Mouse (Mus musculus): ENCODE measurements around the gene Pkmyt1. TPM values are rescaled to one million over a fixed set of nuclear protein-coding genes. Genes with fewer than 3 reads are reported as not detected.
A peak's percentile ranks its signal among the peaks of the same experiment; 100 is the strongest.

Gene Pkmyt1
- polyA plus RNA-seq, 2 experiments, result 46.4 to 81.7 TPM

GRCm38 (mm10) chr17:23748026-23748425 lies 21.9 kb downstream of the Pkmyt1 start:
- H3K27me3 ChIP-seq (ENCODE audit: control insufficient read depth, insufficient read depth, low read length), result peaks cover 38% of the 10 kb centered on the region
- H3K9ac ChIP-seq (ENCODE audit: low read depth, low read length, severe bottlenecking), result no peak overlapping the region
- H3K27ac ChIP-seq (replicated peaks; ENCODE audit: low read depth, low read length), result no peak overlapping the region
- TF ChIP-seq POLR2A (IDR thresholded peaks at IDR 0.05; ENCODE audit: borderline replicate concordance, extremely low read depth, insufficient read depth, insufficient read length), result no peak
- H3K9me3 ChIP-seq (ENCODE audit: control insufficient read depth, low read length), result no peaks in the 10 kb centered on the region
- H3K4me1 ChIP-seq (ENCODE audit: control insufficient read depth, insufficient read depth, low read length), result peaks cover 10% of the 10 kb centered on the region
- H3K4me2 ChIP-seq (replicated peaks; ENCODE audit: low read depth, low read length, severe bottlenecking), result no peak overlapping the region
- ATAC-seq (ENCODE audit: low FRiP score, low read depth), result no peak
- no peak overlapping the region for H3K4me3 ChIP-seq (replicated peaks; ENCODE audit: low read length)
- DNase-seq (ENCODE audit: low spot score), result no peak
- 24% methylated on average over 6 of the region's 6 CpGs for WGBS
- peaks cover 21% of the 10 kb centered on the region for H3K36me3 ChIP-seq (ENCODE audit: control insufficient read depth, insufficient read depth, low read length)

- no peak for TF ChIP-seq POLR2A (IDR thresholded peaks at IDR 0.05; ENCODE audit: borderline replicate concordance, extremely low read depth, insufficient read depth, insufficient read length)
- Histone ChIP-seq H3K4me1 (ENCODE audit: control insufficient read depth, insufficient read depth, low read length) (peaks cover 10% of the 10 kb centered on the region), H3K27ac (replicated peaks; ENCODE audit: low read depth, low read length) (no peak overlapping the region), H3K4me2 (replicated peaks; ENCODE audit: low read depth, low read length, severe bottlenecking) (peak overlapping the region; percentile 28; the same call in 1 of the 2 replicates), H3K36me3 (ENCODE audit: control insufficient read depth, insufficient read depth, low read length) (peaks cover 29% of the 10 kb centered on the region), H3K9ac (ENCODE audit: low read depth, low read length, severe bottlenecking) (no peak overlapping the region), H3K27me3 (ENCODE audit: control insufficient read depth, insufficient read depth, low read length) (peaks cover 31% of the 10 kb centered on the region), H3K4me3 (replicated peaks; ENCODE audit: low read length) (0 out of 2 replicates have a peak overlapping the region, but pooled peaks have one; percentile 5), H3K9me3 (ENCODE audit: control insufficient read depth, low read length) (no peaks in the 10 kb centered on the region)
- ATAC-seq (ENCODE audit: low FRiP score, low read depth) (0 out of 2 replicates have a peak, but pooled peaks have one; percentile 9), DNase-seq (ENCODE audit: low spot score) (peak; percentile 81)
- WGBS, result 28% methylated on average over 10 of the region's 10 CpGs
These were observed 22.7 kb downstream of the Pkmyt1 start for GRCm38 (mm10) chr17:23748631-23749391.

- 0 out of 2 replicates have a peak overlapping the region, but pooled peaks have one; percentile 5 for H3K4me3 ChIP-seq (replicated peaks; ENCODE audit: low read length)
- 76% methylated on average over 11 of the region's 11 CpGs for WGBS
These were observed 23.5 kb downstream of the Pkmyt1 start for GRCm38 (mm10) chr17:23749400-23750191.

GRCm38 (mm10) chr17:23755689-23756088 lies 29.6 kb downstream of the Pkmyt1 start:
- peaks cover 90% of the 10 kb centered on the region for H3K36me3 ChIP-seq (ENCODE audit: control insufficient read depth, insufficient read depth, low read length)

More at GRCm38 (mm10) chr17:23749400-23750191, 23.5 kb downstream of the Pkmyt1 start:
- Histone ChIP-seq H3K4me1 (ENCODE audit: control insufficient read depth, insufficient read depth, low read length) (peaks cover 10% of the 10 kb centered on the region), H3K27ac (replicated peaks; ENCODE audit: low read depth, low read length) (no peak overlapping the region), H3K9me3 (ENCODE audit: control insufficient read depth, low read length) (no peaks in the 10 kb centered on the region), H3K36me3 (ENCODE audit: control insufficient read depth, insufficient read depth, low read length) (peaks cover 36% of the 10 kb centered on the region), H3K9ac (ENCODE audit: low read depth, low read length, severe bottlenecking) (no peak overlapping the region), H3K27me3 (ENCODE audit: control insufficient read depth, insufficient read depth, low read length) (peaks cover 24% of the 10 kb centered on the region), H3K4me2 (replicated peaks; ENCODE audit: low read depth, low read length, severe bottlenecking) (peak overlapping the region; percentile 28; the same call in 1 of the 2 replicates)
- no peak for ATAC-seq (ENCODE audit: low FRiP score, low read depth)
- DNase-seq (ENCODE audit: low spot score), result no peak
- no peak for TF ChIP-seq POLR2A (IDR thresholded peaks at IDR 0.05; ENCODE audit: borderline replicate concordance, extremely low read depth, insufficient read depth, insufficient read length)

GRCm38 (mm10) chr17:23757581-23757980 lies 31.4 kb downstream of the Pkmyt1 start:
- H3K4me3 ChIP-seq (replicated peaks; ENCODE audit: low read length), result no peak overlapping the region
- ATAC-seq (ENCODE audit: low FRiP score, low read depth), result no peak
- WGBS, result 95% methylated on average over 9 of the region's 9 CpGs
- H3K4me1 ChIP-seq (ENCODE audit: control insufficient read depth, insufficient read depth, low read length), result no peaks in the 10 kb centered on the region
- no peak for TF ChIP-seq POLR2A (IDR thresholded peaks at IDR 0.05; ENCODE audit: borderline replicate concordance, extremely low read depth, insufficient read depth, insufficient read length)
- no peak for DNase-seq (ENCODE audit: low spot score)
- H3K27me3 ChIP-seq (ENCODE audit: control insufficient read depth, insufficient read depth, low read length), result no peaks in the 10 kb centered on the region
- H3K36me3 ChIP-seq (ENCODE audit: control insufficient read depth, insufficient read depth, low read length), result peaks cover 93% of the 10 kb centered on the region
- no peak overlapping the region for H3K9ac ChIP-seq (ENCODE audit: low read depth, low read length, severe bottlenecking)
- no peaks in the 10 kb centered on the region for H3K9me3 ChIP-seq (ENCODE audit: control insufficient read depth, low read length)
- no peak overlapping the region for H3K27ac ChIP-seq (replicated peaks; ENCODE audit: low read depth, low read length)
- no peak overlapping the region for H3K4me2 ChIP-seq (replicated peaks; ENCODE audit: low read depth, low read length, severe bottlenecking)

More at GRCm38 (mm10) chr17:23755689-23756088, 29.6 kb downstream of the Pkmyt1 start:
- 94% methylated on average over 12 of the region's 13 CpGs for WGBS
- Histone ChIP-seq H3K9ac (ENCODE audit: low read depth, low read length, severe bottlenecking) (no peak overlapping the region), H3K4me1 (ENCODE audit: control insufficient read depth, insufficient read depth, low read length) (no peaks in the 10 kb centered on the region), H3K27ac (replicated peaks; ENCODE audit: low read depth, low read length) (no peak overlapping the region), H3K4me2 (replicated peaks; ENCODE audit: low read depth, low read length, severe bottlenecking) (no peak overlapping the region), H3K27me3 (ENCODE audit: control insufficient read depth, insufficient read depth, low read length) (no peaks in the 10 kb centered on the region), H3K9me3 (ENCODE audit: control insufficient read depth, low read length) (no peaks in the 10 kb centered on the region), H3K4me3 (replicated peaks; ENCODE audit: low read length) (no peak overlapping the region)
- DNase-seq (ENCODE audit: low spot score) (no peak), ATAC-seq (ENCODE audit: low FRiP score, low read depth) (no peak)
- TF ChIP-seq POLR2A (IDR thresholded peaks at IDR 0.05; ENCODE audit: borderline replicate concordance, extremely low read depth, insufficient read depth, insufficient read length), result no peak
